Mouse (Mus musculus) testis, adult 2 months (tissue): Measurements from ENCODE around the gene Ankrd13a.

Experiments used
- CTCF ChIP-seq: fragments of 200-500 bp; IDR thresholded peaks from 2 replicates; pipeline ENCODE4 v1.5.1; 2012; ENCODE audit warnings: low read depth, mild to moderate bottlenecking, inconsistent platforms, low read length, moderate library complexity; ENCODE audit not compliant: control insufficient read depth, insufficient read depth, insufficient replicate concordance
- POLR2A ChIP-seq: fragments of 200-500 bp; IDR thresholded peaks from 2 replicates; pipeline ENCODE4 v1.6.1; 2012; ENCODE audit warnings: low read depth, mild to moderate bottlenecking, inconsistent platforms, low read length, moderate library complexity; ENCODE audit not compliant: control insufficient read depth

DNA sequence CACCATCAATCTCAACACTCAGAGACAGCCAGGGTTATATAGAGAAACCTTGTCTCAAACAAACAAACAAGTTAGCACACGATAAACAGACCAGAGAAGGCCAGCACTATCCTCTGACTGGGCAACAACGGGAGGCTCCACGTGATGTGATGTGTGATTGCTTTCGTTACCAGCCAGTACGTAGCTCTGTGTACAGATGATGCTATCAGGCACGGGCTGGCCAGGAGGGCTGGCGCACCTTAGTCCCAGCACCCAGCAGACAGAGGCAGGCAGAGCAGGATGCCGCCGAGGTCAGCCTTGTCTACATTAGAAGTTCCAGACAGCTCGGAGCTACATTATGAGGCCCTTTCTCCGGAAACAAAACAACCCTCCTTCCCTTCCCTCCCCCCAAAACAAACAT lies 25.4 kb downstream of the Ankrd13a start:
- TF ChIP-seq POLR2A (no peak), CTCF (no peak)
